Mouse (Mus musculus): ENCODE results near the gene Pitpna. TPM values are rescaled to one million over a fixed set of nuclear protein-coding genes. Genes with fewer than 3 reads are reported as not detected.
A peak's percentile ranks its signal among the peaks of the same experiment; 100 is the strongest.

Gene Pitpna
- total RNA-seq, 2 experiments from 2014 or later, result 58.0 to 143 TPM

- ATAC-seq (replicated peaks; ENCODE audit: poor library complexity, severe bottlenecking), result peak; percentile 16
Observed at GRCm38 (mm10) chr11:75655621-75656545, 68.0 kb downstream of the Pitpna start.

DNA sequence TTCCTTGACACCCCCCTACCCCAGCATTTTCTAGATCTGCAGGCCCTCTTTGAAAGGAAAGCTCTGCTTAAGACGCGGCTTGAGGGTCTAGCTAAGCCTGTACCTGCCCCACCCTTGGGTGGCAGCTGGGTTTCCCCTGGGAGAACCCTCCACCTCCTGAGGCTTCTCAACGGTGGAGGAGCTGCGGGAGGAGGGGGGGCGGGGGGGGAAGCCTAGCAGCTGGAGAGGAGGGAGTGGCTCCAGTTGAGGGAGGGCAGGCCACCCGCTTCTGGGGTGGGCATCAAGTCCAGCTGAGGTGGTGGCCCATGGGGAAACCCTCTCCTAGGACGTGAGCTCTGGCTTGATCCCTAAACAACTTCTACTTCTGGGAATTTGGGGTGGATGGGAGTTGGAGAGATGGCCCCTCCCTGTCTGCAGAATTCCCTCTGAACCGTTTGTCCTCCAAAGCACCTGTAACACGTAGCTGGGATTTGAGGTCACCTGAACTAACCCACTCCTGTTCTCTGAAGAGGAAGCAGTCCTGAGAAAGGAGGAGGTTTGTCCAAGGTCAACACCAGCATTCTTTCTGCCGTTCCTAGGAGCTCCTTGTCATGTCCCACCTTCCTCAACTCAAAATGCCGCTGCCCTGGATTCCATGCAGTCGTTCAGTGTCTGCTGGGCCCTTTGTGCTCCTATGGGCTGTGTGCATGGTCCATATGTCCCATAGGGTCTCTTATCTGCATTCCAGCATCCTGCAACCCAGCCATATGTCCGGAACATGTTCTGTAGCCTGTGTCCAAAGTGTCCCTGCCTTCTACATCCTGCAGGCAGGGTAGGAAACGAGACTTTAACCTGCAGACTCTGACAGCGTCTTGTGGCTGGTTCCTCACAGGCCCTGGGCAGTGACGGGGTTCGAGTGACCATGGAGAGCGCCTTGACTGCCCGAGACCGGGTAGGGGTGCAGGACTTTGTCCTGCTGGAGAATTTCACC is 69.0 kb downstream of the Pitpna start:
- no peak for ATAC-seq (replicated peaks; ENCODE audit: poor library complexity, severe bottlenecking)

DNA sequence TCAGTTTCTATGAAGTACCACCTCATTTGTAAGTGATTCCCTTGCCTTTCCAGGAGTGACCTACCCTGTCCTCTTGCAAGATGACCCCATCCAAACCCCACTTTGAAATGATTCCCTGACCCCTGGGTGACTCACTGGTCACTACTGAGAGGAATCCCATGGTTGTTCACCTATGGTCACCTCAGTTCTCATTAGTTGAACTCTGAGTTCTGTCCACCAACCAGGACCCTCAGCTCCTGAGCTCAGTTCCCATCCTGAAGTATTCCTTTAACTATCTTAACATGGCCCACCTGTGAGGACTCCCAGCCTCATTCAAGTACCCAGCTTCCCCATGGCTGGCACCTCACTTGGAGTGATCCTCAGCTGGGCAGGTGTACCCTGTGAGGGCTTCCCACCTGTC is 69.9 kb downstream of the Pitpna start:
- no peak for ATAC-seq (replicated peaks; ENCODE audit: poor library complexity, severe bottlenecking)

DNA sequence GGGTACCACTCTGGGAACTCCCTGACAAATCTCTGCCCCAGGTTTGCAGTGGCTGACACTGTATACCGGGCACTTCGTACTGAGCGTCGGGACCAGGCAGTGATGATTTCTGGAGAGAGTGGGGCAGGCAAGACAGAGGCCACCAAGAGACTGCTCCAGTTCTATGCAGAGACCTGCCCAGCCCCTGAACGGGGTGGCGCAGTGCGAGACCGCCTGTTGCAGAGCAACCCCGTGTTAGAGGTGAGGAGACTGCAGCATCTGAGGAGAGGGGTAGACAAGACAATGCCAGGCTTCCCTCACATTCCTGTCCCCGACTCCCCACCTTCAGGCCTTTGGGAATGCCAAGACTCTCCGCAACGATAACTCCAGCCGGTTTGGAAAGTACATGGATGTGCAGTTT is 70.4 kb downstream of the Pitpna start:
- no peak for ATAC-seq (replicated peaks; ENCODE audit: poor library complexity, severe bottlenecking)

GRCm38 (mm10) chr11:75658996-75659750 is 71.3 kb downstream of the Pitpna start:
- ATAC-seq (replicated peaks; ENCODE audit: poor library complexity, severe bottlenecking), result peak; percentile 23; the same call in 1 of the 2 replicates

GRCm38 (mm10) chr11:75660081-75660590 is 72.2 kb downstream of the Pitpna start:
- ATAC-seq (replicated peaks; ENCODE audit: poor library complexity, severe bottlenecking), result no peak

- ATAC-seq (replicated peaks; ENCODE audit: poor library complexity, severe bottlenecking), result no peak
Observed at GRCm38 (mm10) chr11:75660941-75661800, 73.3 kb downstream of the Pitpna start.

- ATAC-seq (replicated peaks; ENCODE audit: poor library complexity, severe bottlenecking), result no peak
Observed at GRCm38 (mm10) chr11:75662131-75662530, 74.2 kb downstream of the Pitpna start.

DNA sequence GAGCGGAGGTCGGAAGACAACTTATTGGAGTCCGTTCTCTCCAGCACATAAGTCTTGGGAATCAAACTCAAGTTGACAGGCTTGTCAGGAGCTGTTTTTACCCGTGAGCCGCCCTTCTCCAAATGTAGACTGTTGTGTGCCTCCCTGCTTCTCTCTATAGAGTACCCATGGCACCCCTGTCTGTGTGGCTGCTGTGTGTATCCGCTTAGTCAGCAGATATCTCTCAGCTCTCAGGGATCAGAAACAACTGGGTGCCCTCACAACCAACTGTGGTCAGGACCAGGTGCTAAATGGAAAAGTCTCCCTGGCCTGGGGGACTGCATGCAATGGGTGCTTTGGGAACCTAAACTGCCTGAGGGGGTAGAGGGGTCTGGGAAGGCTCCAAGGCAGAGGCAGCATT is 78.4 kb downstream of the Pitpna start:
- no peak for ATAC-seq (replicated peaks; ENCODE audit: poor library complexity, severe bottlenecking)

GRCm38 (mm10) chr11:75668621-75669020 is 80.7 kb downstream of the Pitpna start:
- peak; percentile 34; the same call in 1 of the 2 replicates for ATAC-seq (replicated peaks; ENCODE audit: poor library complexity, severe bottlenecking)

DNA sequence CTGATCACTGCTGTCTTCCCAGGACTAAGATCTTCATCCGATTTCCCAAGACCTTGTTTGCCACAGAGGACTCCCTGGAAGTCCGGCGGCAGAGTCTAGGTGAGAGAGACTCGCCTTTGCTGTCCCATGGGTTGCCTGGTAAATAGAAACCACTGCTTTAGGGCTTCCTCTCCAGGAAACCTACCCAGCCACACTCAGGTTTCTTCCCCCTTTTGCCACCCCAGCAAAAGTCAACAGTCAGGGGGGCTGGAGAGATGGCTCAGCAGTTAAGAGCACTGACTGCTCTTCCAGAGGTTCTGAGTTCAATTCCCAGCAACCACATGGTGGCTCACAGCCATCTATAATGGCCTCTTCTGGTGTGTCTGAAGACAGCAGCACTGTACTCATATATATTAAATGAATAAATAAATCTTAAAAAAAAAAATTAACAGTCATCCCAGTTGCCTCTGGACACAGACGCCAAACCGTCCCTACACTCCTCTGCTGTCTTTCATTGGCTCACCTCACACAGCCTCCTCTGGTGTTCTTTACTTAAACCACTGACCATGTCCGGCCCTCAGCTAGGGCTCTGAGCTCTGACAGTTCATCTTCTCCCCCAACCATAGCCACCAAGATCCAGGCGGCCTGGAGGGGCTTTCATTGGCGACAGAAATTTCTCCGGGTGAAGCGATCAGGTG is 81.4 kb downstream of the Pitpna start:
- ATAC-seq (replicated peaks; ENCODE audit: poor library complexity, severe bottlenecking), result peak; percentile 25; the same call in 1 of the 2 replicates

DNA sequence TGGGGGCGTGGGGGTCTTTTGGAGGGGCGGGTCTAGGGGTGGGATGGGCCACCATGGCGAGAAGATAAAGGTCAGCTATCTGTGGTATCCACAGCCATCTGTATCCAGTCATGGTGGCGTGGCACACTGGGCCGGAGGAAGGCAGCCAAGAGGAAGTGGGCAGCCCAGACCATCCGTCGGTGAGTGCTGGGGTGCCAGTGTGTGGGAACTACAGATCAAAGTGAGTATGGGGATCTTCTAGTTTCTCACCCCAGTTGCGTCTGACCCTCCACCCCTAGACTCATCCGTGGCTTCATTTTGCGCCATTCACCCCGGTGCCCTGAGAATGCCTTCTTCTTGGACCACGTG is 81.9 kb downstream of the Pitpna start:
- peak; percentile 74 for ATAC-seq (replicated peaks; ENCODE audit: poor library complexity, severe bottlenecking)

DNA sequence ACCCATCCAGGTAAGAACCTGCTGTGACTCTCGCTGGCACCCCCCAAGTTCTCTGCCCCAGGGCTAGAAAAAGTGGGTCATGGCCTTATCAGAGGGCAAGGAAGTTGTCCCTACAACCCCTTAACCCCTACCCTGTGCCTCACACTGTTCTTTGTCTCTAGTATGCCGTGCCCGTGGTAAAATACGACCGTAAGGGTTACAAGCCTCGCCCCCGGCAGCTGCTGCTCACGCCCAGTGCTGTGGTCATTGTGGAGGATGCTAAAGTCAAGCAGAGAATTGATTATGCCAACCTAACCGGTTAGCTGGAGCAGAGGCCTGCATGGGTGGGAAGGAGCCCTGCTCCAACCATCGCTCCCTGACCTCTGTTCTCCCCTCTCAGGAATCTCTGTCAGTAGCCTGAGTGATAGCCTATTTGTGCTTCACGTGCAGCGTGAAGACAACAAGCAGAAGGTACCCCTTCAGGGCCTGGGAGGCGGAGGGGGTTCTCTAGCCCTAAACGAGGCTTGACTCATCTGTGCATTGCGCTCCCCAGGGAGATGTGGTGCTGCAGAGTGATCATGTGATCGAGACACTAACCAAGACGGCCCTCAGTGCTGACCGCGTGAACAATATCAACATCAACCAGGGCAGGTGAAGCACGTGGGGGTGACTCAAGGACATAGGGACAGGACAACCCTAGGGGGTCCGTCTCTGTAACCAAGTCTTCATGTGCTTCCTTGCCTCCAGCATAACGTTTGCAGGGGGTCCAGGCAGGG is 83.7 kb downstream of the Pitpna start:
- ATAC-seq (replicated peaks; ENCODE audit: poor library complexity, severe bottlenecking), result no peak

- no peak for ATAC-seq (replicated peaks; ENCODE audit: poor library complexity, severe bottlenecking)
Observed at GRCm38 (mm10) chr11:75673411-75673810, 85.5 kb downstream of the Pitpna start.

DNA sequence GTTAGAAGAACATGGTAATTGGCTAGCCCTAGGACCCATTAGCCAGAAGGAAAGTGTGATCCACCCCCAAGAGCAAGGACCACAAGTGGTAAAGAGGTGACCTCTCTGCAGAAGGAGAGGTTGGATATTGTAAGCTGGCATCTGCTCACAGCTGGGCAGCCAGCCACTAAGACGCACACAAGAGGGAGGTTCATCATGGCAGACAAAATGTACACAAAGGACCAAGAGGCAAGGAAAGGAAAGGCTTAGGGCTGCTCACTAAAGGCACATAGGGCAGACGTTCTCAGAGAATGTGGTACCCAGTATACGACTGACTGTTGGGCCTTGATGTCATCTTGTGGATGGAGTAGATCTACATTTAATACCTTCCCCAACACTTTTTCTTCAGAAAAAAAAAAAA is 87.0 kb downstream of the Pitpna start:
- no peak for ATAC-seq (replicated peaks; ENCODE audit: poor library complexity, severe bottlenecking)

DNA sequence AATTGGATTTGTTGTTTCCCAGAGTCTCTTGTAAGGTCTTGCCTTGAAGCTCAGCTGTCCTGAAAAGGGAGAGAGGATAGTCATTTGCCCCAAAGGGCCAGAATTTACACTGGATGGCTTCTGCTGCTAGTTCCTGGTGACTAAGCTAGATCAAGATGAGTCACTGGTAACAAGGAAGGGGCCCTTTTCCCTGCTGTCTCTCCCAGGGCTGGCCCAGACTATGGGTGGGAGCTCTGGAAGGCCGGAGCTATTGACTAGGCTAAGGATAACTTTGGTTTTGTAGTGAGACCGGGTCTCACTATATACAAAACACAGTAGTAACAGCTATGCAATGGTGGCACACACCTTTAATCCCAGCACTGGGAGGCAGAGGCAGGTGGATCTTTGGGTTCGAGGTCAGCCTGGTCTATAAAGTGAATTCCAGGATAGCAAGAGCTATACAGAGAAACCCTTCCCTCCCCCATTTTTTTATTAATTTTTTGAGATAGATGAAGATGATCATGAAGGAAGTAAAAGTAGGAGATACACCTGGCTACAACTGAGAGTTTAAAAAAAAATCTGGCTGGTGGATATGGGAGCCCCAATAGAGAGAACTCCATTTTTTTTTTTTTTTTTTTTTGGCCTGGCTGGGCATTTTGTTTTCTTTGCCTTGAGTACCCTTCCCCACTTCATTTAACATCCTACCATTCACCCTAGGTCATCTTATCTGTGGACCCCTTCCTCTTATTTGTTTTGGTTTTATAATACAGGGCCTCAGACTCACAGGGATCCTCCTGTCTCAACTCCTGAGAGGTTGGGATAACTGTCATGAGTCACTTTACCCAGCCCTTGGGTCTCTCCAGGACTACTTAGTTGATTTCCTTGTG is 90.2 kb downstream of the Pitpna start:
- no peak for ATAC-seq (replicated peaks; ENCODE audit: poor library complexity, severe bottlenecking)
